Mouse (Mus musculus) gastrocnemius, postnatal 14 days (tissue): ENCODE measurements at regions not wholly inside any gene's neighbourhood (a gene's known extent, or its start where the extent isn't known, plus 50 kb on each side); places are given as distances from the start of the nearest gene placed in this dataset.

ENCODE experiments used
- DNase-seq: peaks from one replicate; pipeline ENCODE4 v3.0.0; 2021; ENCODE audit warnings: mixed read lengths
- intact Hi-C: fragments of 180-260 bp; cut with DNase I; formaldehyde crosslinking; loops from one replicate; pipeline ENCODE4 v1.15.1; 2025; ENCODE audit warnings: low total_unique reads

DNA sequence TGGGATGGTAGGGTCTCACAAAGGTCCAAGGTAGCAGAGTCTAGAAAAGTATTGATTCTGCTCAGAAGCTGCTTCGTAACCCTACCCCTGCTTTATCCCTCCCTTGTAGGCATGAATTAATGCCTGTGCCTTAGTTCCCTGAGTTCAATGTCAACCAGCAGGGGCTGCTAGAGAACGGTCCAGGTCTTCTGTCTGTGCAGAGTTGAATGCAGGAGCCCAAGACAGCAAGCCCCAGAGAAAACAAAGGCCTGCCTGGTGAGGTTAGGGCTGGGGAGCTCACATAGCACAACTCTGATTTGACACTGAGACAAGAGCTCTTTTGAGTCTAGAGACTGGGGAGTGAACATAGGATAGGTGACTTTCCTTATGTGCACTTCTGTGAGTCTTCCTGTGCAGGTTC, 56.6 kb downstream of the Olig3 start:
- no peak for DNase-seq
- intact Hi-C loops: no loop called here

DNA sequence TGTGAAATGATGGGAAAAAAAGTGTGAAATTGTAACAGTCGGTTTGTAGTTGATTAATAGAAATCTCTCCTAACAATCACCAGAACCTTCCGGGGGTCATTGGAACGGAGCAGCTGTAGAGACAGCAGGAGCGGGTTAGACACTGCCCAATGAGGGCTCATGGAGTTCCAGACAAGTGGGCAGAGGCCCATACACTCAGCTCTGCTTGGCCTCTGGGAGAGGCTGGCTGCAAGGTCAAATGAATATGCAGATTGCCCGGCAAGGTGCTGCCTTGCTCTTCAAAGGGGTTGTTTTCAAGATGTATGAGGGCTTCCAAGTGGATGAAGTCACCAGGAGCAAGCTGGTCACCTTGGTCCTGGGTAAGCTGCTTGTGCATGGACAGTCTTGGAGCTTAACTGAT, 57.6 kb downstream of the Olig3 start:
- intact Hi-C loops: no loop called here
- DNase-seq: no peak

- intact Hi-C loops: no loop called here
- no peak for DNase-seq
Observed at GRCm38 (mm10) chr10:19414834-19415233, 58.5 kb downstream of the Olig3 start.

DNA sequence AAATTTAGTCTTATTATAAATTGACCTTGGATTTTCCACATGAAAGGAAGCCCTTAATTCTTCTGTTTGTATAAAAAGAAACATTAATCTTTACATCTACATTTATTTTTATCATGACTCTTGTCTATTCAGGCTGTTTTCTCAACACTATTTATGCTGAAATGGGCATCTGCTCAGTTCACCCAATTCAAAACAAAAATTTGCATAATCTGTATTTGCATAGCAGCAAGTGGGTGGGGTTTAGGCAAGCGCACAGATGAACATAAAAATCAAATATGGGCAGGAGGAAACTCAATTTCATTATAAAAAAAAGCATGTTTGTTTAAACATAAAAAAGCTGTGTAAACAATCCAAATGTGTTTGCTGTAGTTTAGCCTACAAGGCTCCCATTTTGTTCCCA, 67.7 kb downstream of the Olig3 start:
- intact Hi-C loops: no loop called here
- DNase-seq: no peak

GRCm38 (mm10) chr10:19424961-19425360, 68.6 kb downstream of the Olig3 start:
- no peak for DNase-seq
- intact Hi-C loops: no loop called here

DNA sequence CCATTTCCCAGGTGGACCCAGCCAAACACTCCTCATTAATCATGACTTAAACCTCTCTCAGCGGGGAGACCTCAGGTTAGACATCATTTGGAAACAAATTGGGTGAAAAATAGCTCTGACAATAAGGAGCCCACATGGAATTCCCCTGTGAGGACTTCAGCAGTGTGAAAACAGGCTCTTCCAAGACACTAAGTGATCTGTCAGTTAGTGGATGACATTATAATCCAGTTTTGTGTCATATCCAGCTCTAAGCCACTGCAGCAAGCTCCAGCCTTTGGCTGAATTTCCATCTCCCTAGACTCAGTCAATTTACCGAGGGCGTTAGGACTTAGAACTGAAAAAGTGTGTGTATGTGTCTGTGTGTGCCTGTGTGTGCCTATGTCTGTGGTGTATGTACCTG, 70.5 kb downstream of the Olig3 start:
- intact Hi-C loops: no loop called here
- DNase-seq: no peak

DNA sequence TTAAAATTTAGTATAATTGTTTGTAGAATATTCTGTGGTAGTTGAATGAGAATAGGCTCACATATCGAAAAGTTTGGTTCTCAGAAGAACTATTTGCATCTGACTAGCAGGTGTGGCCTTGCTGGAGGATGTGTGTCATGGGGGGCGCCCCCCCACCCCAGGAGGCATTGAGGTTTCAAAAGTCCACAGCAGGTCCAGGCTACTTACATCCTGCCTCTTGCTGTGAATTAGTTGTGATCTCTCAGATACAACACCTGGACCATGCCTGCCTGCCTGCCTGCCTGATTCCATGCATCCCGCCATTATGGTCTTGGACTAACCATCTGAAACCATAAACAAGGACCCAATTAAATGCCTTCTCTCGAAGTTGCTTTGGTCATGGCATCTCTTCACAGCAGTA, 76.2 kb downstream of the Olig3 start:
- intact Hi-C loops: no loop called here
- no peak for DNase-seq

- no peak for DNase-seq
- intact Hi-C loops: no loop called here
Observed at GRCm38 (mm10) chr10:19434661-19435060, 78.3 kb downstream of the Olig3 start.

DNA sequence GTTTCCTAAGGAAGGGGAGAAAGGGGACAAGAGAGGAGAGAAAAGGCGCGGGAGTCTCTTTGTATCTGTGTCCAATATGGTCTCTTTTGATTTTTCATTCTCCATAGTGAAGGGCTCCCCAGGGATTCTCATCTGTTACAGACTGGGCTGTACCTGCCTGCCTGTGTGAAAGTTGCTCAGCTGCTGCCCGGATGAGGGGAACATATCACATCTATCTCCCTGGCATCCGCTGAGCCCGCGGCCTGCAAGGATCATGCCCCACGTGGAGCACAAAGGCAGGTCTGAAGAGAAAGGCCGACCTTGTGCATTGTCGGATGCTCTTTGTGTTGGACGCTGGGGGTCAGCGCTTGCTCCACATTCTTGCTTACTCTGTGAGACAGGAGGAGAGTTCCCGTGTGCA, 85.5 kb downstream of the Olig3 start:
- intact Hi-C loops: no loop called here
- no peak for DNase-seq

- intact Hi-C loops: no loop called here
- DNase-seq: no peak
Observed at GRCm38 (mm10) chr10:19443516-19443915, 87.2 kb downstream of the Olig3 start.

- DNase-seq: no peak
- intact Hi-C loops: no loop called here
Observed at GRCm38 (mm10) chr10:19448838-19449559, 92.7 kb downstream of the Olig3 start.

- intact Hi-C loops: no loop called here
- no peak for DNase-seq
Observed at GRCm38 (mm10) chr10:19459053-19459452, 102.7 kb downstream of the Olig3 start.

GRCm38 (mm10) chr10:19459709-19460108, 103.4 kb downstream of the Olig3 start:
- intact Hi-C loops: no loop called here
- DNase-seq: no peak

DNA sequence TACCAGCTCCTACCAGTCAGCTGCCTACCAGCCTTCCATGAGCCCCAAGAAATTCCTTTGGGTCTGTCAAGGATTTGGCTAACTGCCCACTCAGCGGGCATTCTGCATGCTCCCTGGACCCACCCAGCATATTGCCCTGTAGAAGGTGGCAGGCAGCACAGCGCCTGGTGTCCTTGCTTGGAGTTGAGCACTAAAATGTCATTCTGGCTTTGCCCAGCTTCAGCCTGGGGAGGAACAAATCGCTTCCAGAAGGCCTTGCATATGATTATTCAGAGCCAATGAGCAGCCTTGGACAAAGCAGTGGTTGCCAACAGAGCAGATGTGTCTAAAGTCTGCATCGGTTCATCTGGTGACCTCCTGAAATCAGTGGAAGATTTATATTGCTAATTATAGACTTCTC, 103.8 kb downstream of the Olig3 start:
- DNase-seq: no peak
- intact Hi-C loops: no loop called here

DNA sequence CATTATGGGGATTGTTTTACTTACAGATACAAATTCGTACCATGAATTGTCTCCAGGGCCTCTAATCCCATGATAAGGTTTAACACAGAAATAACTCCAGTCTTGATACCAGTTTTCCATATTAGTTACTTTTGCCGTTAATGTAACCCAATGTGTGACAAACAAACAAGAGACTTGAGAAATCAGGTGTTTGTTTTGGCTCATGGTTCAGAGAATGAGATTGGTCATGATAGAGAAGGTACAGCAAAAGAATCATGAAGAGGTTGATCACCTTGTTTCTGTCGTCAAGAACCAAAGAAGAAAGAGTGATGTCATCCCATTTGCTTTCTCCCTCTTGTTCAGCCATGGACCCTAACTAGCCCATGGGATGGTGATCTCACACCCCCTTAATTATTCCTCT, 107.5 kb downstream of the Olig3 start:
- intact Hi-C loops: no loop called here
- no peak for DNase-seq

DNA sequence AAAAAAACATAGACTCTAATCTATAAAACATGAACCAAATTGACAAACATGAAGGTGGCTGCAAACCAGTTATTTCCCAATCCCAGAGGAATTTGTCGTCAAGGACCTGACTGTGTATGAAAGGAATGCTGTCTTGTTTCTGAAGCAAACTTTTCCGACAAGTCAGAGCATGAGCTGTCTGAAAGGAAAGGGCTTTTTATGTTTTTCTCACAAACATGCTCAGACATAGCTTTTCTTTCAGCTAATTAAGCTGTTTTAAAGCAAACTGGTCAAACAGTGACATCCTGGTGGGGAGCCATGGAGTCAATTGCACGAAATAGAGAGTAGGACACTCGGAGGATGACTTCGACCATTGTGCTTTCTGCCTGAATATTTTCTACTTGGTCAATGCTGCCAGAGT, 108.2 kb downstream of the Olig3 start:
- DNase-seq: no peak
- intact Hi-C loops: no loop called here

GRCm38 (mm10) chr10:19471349-19472040, 115.2 kb downstream of the Olig3 start:
- no peak for DNase-seq
- intact Hi-C loops: no loop called here

DNA sequence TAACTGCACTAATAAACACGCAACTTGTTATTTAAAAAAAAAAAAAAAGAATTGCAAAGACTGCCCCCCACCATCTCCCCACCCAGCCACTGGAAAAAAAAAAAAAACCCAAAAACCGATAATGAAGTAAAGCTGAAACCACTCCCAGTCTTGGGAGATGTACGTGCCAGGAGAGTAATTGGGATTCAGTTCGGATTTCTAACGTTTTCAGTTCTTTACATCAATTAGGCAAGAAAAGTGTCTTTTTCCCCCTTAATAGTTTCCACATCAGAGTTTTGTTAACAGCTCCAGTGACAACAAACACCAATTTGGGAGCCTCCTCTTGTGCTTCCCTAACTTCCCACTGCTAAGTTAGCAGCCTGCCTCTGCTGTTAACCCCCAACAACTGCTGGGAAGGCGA, 115.7 kb downstream of the Olig3 start:
- DNase-seq: no peak

GRCm38 (mm10) chr10:19472949-19473535, 116.7 kb downstream of the Olig3 start:
- intact Hi-C loops: no loop called here
- DNase-seq: no peak

More for the DNA sequence above, 115.7 kb downstream of the Olig3 start:
- intact Hi-C loops: no loop called here

DNA sequence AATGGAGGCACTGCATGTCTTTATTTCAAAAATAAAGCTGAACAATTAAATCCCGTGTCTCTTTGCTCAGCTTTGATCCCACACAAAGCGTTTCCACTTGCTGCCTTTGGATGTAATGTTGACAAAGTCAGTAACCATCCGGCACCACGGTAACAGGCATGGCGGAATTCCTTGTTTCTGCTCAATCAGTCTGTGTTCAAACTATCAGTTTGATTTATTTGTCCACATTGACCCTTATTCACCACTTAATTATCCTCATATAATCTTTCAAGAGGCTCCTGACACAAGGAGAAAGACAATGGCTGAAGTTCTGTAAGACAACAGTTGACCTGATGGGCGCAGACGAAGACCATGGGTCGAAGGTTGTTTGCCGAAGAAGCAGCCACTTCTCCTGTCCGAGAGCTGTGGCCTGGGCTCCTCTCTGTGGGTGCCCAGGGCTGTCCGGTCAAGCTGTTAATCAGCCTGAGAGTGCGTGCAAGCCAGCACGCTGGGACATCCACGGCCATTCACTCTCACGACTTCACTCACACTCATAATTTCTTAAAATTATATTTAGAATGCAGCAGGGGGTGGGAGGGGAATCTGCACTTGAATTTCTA, 106.1 kb upstream of the Ifngr1 start:
- DNase-seq: no peak
- intact Hi-C loops: loop anchor here (10.0 kb wide), 1 partner anchor 189 kb away; no protein-coding TSS in a partner anchor

DNA sequence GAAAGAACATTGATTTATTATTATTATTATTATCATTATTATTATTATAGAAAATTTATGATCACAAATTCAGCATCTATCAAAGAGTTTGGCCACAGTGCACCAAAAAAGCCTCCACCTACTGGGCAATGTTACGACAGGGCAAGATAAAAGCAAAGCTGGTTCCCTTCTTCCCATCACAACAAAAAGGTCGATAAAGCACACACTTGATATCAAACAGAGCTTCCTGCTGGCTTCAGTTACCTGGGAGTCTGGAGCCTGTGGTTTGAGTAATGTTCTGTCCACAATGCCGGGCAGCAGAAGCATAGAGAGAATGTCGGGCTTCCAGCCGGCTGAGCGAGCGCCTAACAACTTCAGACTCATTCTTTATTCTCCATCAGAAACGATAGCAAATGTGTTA, 101.2 kb upstream of the Ifngr1 start:
- DNase-seq: no peak
- intact Hi-C loops: no loop called here
